Mouse (Mus musculus): ENCODE measurements around the gene Lrrc40.

Lrrc40 gene

GRCm38 (mm10) chr3:158036329-158036988 is at the start of gene Lrrc40, which contains the start of gene Srsf11:
Lrrc40 (plus strand) TSS chr3:158036662.
Srsf11 (minus strand) TSS chr3:158036639.
- peak; percentile 96 for DNase-seq (ENCODE audit: low read depth, low spot score)

GRCm38 (mm10) chr3:157993322-157993721 is 43.1 kb upstream of the Lrrc40 start:
- no peak for DNase-seq (ENCODE audit: low read depth, low spot score)

GRCm38 (mm10) chr3:157995726-157996125 is 40.7 kb upstream of the Lrrc40 start:
- no peak for DNase-seq (ENCODE audit: low read depth, low spot score)

- no peak for DNase-seq (ENCODE audit: low read depth, low spot score)
Observed at GRCm38 (mm10) chr3:157998742-157999369, 37.6 kb upstream of the Lrrc40 start.

- DNase-seq (ENCODE audit: low read depth, low spot score), result no peak
Observed at GRCm38 (mm10) chr3:158008647-158009046, 27.8 kb upstream of the Lrrc40 start.

- DNase-seq (ENCODE audit: low read depth, low spot score), result no peak
Observed at GRCm38 (mm10) chr3:158009762-158010320, 26.6 kb upstream of the Lrrc40 start.

- peak; percentile 92 for DNase-seq (ENCODE audit: low read depth, low spot score)
Observed at GRCm38 (mm10) chr3:158031371-158031925, 5.0 kb upstream of the Lrrc40 start.

GRCm38 (mm10) chr3:158032106-158032505 is 4.4 kb upstream of the Lrrc40 start:
- no peak for DNase-seq (ENCODE audit: low read depth, low spot score)

- no peak for DNase-seq (ENCODE audit: low read depth, low spot score)
Observed at GRCm38 (mm10) chr3:158035866-158036265, 596 bp upstream of the Lrrc40 start.

- DNase-seq (ENCODE audit: low read depth, low spot score), result no peak
Observed at GRCm38 (mm10) chr3:158038106-158038505, 1.6 kb downstream of the Lrrc40 start.

- no peak for DNase-seq (ENCODE audit: low read depth, low spot score)
Observed at GRCm38 (mm10) chr3:158040755-158041154, 4.3 kb downstream of the Lrrc40 start.

GRCm38 (mm10) chr3:158049508-158049907 is 13.0 kb downstream of the Lrrc40 start:
- no peak for DNase-seq (ENCODE audit: low read depth, low spot score)

- no peak for DNase-seq (ENCODE audit: low read depth, low spot score)
Observed at GRCm38 (mm10) chr3:158060621-158061291, 24.3 kb downstream of the Lrrc40 start.

- no peak for DNase-seq (ENCODE audit: low read depth, low spot score)
Observed at GRCm38 (mm10) chr3:158061811-158062523, 25.5 kb downstream of the Lrrc40 start.

GRCm38 (mm10) chr3:158065256-158065655 is 28.8 kb downstream of the Lrrc40 start:
- no peak for DNase-seq (ENCODE audit: low read depth, low spot score)

- DNase-seq (ENCODE audit: low read depth, low spot score), result no peak
Observed at GRCm38 (mm10) chr3:158067916-158068315, 31.5 kb downstream of the Lrrc40 start.

- DNase-seq (ENCODE audit: low read depth, low spot score), result no peak
Observed at GRCm38 (mm10) chr3:158068613-158069263, 32.3 kb downstream of the Lrrc40 start.

- DNase-seq (ENCODE audit: low read depth, low spot score), result no peak
Observed at GRCm38 (mm10) chr3:158075004-158075403, 38.5 kb downstream of the Lrrc40 start.

GRCm38 (mm10) chr3:158076685-158077379 is 40.4 kb downstream of the Lrrc40 start:
- peak; percentile 35 for DNase-seq (ENCODE audit: low read depth, low spot score)

GRCm38 (mm10) chr3:158077380-158077772 is 40.9 kb downstream of the Lrrc40 start:
- no peak for DNase-seq (ENCODE audit: low read depth, low spot score)

All from CD4-positive helper T cell, adult 2 months (primary cell).